Mouse (Mus musculus) liver, embryonic 14.5 days (tissue): ENCODE data around the gene Jmjd1c. TPM values are rescaled to one million over a fixed set of nuclear protein-coding genes. Genes with fewer than 3 reads are reported as not detected.

ENCODE experiments used
- ATAC-seq: fragments of 200-750 bp; cut with Nextera tagmentation; 2 replicates; pipeline ENCODE4 v1.8.0; 2017; ENCODE audit warnings: moderate number of reproducible peaks, mild to moderate bottlenecking, moderate library complexity; ENCODE audit not compliant: insufficient read depth
- DNase-seq, 3 experiments: peaks; one replicate each; pipeline ENCODE4 v3.0.0-alpha.2; 2012 to 2013; ENCODE audit warnings: low read depth in 3 of 3, low spot score in 3 of 3
- H3K27ac ChIP-seq: fragments of 300-500 bp; sonication (generic); 2 replicates; pipeline ENCODE4 v1.5.1; 2014; ENCODE audit warnings: moderate library complexity, mild to moderate bottlenecking, control low read depth, inconsistent platforms
- H3K27me3 ChIP-seq: fragments of 300-500 bp; sonication (generic); 2 replicates; pipeline ENCODE4 v1.6.1; 2014; ENCODE audit warnings: mild to moderate bottlenecking, low read length, moderate library complexity; ENCODE audit not compliant: control insufficient read depth, insufficient read depth
- H3K36me3 ChIP-seq: fragments of 300-500 bp; sonication (generic); replicated peaks from 2 replicates; pipeline ENCODE4 v1.6.1; 2014; ENCODE audit warnings: low read depth; ENCODE audit not compliant: control insufficient read depth, insufficient read depth
- H3K4me1 ChIP-seq, 2 experiments: fragments of 200-500 bp in 1 of 2; fragments of 300-500 bp in 1 of 2; sonication (generic) in 1 of 2; replicated peaks; 2 replicates each; pipeline ENCODE4 v1.6.1; 2012 to 2014; ENCODE audit warnings: antibody characterized with exemption in 1 of 2, inconsistent platforms in 1 of 2, low read length in 1 of 2; ENCODE audit not compliant: control insufficient read depth in 2 of 2, insufficient read depth in 2 of 2
- H3K4me2 ChIP-seq: fragments of 300-500 bp; sonication (generic); 2 replicates; pipeline ENCODE4 v1.6.1; 2014; ENCODE audit warnings: low read depth, mild to moderate bottlenecking, control low read depth, moderate library complexity
- H3K4me3 ChIP-seq, 2 experiments: fragments of 200-500 bp in 1 of 2; fragments of 300-500 bp in 1 of 2; sonication (generic) in 1 of 2; 2 replicates each; pipeline ENCODE4 v1.5.1; 2012 to 2014; ENCODE audit warnings: low read depth in 2 of 2, low read length in 2 of 2, mild to moderate bottlenecking in 2 of 2, control low read depth in 1 of 2, inconsistent platforms in 1 of 2, moderate library complexity in 1 of 2; ENCODE audit not compliant: insufficient read depth in 1 of 2
- H3K9ac ChIP-seq: fragments of 300-500 bp; sonication (generic); replicated peaks from 2 replicates; pipeline ENCODE4 v1.6.1; 2014; ENCODE audit warnings: mild to moderate bottlenecking, control low read depth, moderate library complexity
- H3K9me3 ChIP-seq: fragments of 300-500 bp; sonication (generic); 2 replicates; pipeline ENCODE4 v1.6.1; 2016; ENCODE audit warnings: low read length, mixed read lengths; ENCODE audit not compliant: control insufficient read depth
- CTCF ChIP-seq: IDR thresholded peaks from 2 replicates; pipeline ENCODE4 v1.5.1; 2016; ENCODE audit warnings: antibody characterized with exemption, low read depth, control low read depth
- EP300 ChIP-seq: IDR thresholded peaks from 2 replicates; pipeline ENCODE4 v1.6.1; 2016; ENCODE audit warnings: antibody characterized with exemption, low read depth
- WGBS: fragments of 180-500 bp; shearing (Covaris S2); extraction: QIAGEN DNeasy Blood & Tissue Kit; methylation state at CpG from one replicate; pipeline ENCODE4 v1.1.7; 2014; ENCODE audit not compliant: insufficient replicate concordance; 5-methylcytosine and 5-hydroxymethylcytosine counted together
- polyA plus RNA-seq, 2 experiments: library from polyadenylated mRNA; depleted of rRNA in 1 of 2; stranded (reverse) in 1 of 2; unstranded in 1 of 2; fragments of >200 nt; fragmentation: Nextera tagmentation in 1 of 2; extraction: Ambion mirVana in 1 of 2; gene quantifications; 2 replicates each; pipeline versions ENCODE4 v1.2.1 to v1.2.3; 2012 to 2014

The Jmjd1c gene
- polyA plus RNA-seq, 2 experiments, result 6.5 to 8.7 TPM

DNA sequence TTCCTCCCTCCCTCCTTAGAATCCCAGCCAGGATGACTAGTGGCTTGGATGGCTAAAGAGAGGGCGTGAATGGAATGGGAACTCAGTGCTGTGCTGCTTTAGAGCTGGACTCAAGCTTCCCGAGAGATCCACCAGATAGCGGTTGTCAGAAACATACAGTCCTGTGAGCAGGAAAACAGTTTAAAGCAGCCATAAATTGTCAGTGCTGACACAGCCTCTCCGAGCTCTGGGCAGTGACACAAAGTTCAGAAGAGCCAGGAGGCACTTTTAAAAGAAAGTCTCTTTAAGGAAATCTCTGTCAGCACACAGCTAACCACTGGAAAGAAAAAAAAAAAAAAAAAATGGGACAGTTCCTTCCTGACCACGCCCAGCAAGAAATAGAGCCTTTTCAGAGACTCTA, 156.4 kb downstream of the Jmjd1c start:
- peaks cover 12% of the 10 kb centered on the region for H3K36me3 ChIP-seq
- H3K4me3 ChIP-seq, result no peak overlapping the region
- no peaks in the 10 kb centered on the region for H3K27me3 ChIP-seq
- no peaks in the 10 kb centered on the region for H3K9me3 ChIP-seq
- H3K9ac ChIP-seq, result no peak overlapping the region
- DNase-seq (no peak), ATAC-seq (no peak)
- no peaks in the 10 kb centered on the region for H3K4me1 ChIP-seq
- H3K27ac ChIP-seq, result no peak overlapping the region
- H3K4me2 ChIP-seq, result no peak overlapping the region
- 58% methylated on average over 5 of the region's 5 CpGs for WGBS
- TF ChIP-seq EP300 (no peak), CTCF (no peak)

DNA sequence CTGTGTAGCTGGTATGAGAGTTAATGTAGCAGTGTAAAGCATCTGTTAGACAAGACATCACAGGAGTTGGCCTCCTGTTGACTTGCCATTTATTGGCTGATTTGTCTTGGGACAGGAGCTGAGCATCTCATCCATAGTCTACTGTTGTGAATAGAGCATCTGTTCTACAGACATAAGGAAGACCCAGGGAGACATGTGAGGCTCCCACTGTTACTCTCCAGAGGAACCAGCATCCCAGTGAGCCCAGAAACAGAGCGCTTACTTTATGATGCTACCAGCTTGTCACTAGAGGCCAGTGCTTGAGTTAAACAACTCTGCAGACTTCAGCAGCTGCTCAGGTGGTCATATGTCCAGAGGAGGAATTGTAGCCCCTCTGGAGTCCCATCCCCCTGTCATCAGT, 157.2 kb downstream of the Jmjd1c start:
- no peaks in the 10 kb centered on the region for H3K9me3 ChIP-seq
- ATAC-seq (no peak), DNase-seq (no peak)
- H3K4me1 ChIP-seq, result no peaks in the 10 kb centered on the region
- H3K4me2 ChIP-seq, result no peak overlapping the region
- no peak overlapping the region for H3K4me3 ChIP-seq
- WGBS, result 74% methylated on average over 1 of the region's 1 CpGs
- no peak overlapping the region for H3K9ac ChIP-seq
- H3K27me3 ChIP-seq, result no peaks in the 10 kb centered on the region
- TF ChIP-seq EP300 (no peak), CTCF (no peak)
- no peak overlapping the region for H3K27ac ChIP-seq
- peaks cover 9% of the 10 kb centered on the region for H3K36me3 ChIP-seq

DNA sequence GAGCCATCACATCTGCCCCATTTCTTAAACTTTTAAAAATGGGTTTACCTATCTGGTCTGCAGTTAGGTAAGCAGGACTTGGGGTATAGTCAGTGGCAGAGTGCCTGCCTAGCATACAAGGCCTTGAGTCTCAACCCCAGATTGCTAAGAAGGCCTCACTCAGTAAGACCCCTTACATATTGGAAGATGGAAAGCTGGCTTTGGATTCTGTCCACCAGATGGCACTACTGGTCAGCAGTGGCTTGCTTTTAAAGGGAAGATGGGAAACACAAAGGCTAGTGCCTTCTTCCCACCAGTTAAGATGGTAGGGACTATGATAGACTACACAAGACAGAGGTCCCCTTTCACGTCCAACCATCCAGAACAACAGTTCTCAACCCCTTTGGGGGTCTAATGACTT, 168.9 kb downstream of the Jmjd1c start:
- DNase-seq (peak in 1 of 3 experiments; percentile 9), ATAC-seq (no peak)
- Histone ChIP-seq H3K9me3 (no peaks in the 10 kb centered on the region), H3K36me3 (peaks cover 7% of the 10 kb centered on the region; the same call in 1 of the 2 replicates), H3K4me3 (no peak overlapping the region), H3K27me3 (no peaks in the 10 kb centered on the region), H3K9ac (no peak overlapping the region), H3K4me2 (no peak overlapping the region), H3K4me1 (no peaks in the 10 kb centered on the region), H3K27ac (no peak overlapping the region)
- peak; percentile 74 for TF ChIP-seq CTCF
- no peak for TF ChIP-seq EP300
- WGBS, result 25% methylated on average over 1 of the region's 1 CpGs

DNA sequence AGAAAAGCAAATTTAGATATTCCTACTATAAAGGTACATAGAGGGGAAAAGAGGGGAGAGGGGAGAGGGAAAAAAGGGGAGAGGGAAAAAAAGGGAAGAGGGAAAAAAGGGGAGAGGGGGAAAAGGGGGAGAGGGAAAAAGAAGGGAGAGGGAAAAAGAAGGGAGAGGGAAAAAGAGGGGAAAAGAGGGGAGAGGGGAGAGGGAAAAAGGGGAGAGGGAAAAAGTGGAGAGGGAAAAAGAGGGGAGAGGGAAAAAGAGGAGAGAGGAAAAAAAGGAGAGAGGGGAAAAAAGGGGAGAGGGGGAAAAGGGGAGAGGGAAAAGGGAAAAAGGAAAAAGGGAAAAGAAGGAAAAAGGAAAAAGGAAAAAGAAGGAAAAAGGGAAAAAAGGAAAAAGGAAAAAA, 180.0 kb downstream of the Jmjd1c start:
- H3K9ac ChIP-seq, result no peak overlapping the region
- H3K36me3 ChIP-seq, result peaks cover 6% of the 10 kb centered on the region
- ATAC-seq (no peak), DNase-seq (no peak)
- H3K9me3 ChIP-seq, result no peaks in the 10 kb centered on the region
- H3K4me3 ChIP-seq, result no peak overlapping the region
- TF ChIP-seq CTCF, result no peak
- H3K27ac ChIP-seq, result no peak overlapping the region
- no peaks in the 10 kb centered on the region for H3K4me1 ChIP-seq
- H3K4me2 ChIP-seq, result no peak overlapping the region
- no peaks in the 10 kb centered on the region for H3K27me3 ChIP-seq

DNA sequence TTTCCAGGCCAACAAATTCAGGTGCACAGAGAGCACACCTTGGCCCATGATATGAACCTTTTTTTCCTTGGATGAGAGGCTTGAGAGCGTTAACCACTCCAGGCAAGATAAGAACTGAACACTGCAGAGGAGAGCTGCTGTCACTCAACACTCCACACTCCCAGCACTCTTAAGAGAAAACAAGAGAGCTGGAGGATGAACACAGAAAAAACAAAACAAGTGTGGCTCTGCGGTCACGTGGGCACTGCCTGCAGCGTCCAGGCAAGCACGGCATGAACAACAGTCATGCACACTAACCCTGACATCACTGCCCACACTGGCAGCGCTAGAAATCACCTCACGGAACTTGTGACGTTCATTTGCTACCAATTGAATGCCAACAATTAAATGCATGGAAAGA, 185.9 kb downstream of the Jmjd1c start:
- Histone ChIP-seq H3K36me3 (no peaks in the 10 kb centered on the region), H3K27me3 (no peaks in the 10 kb centered on the region), H3K27ac (no peak overlapping the region), H3K4me2 (no peak overlapping the region), H3K9ac (0 out of 2 replicates have a peak overlapping the region, but pooled peaks have one; percentile 16), H3K4me1 (peaks cover 16 to 21% of the 10 kb centered on the region in 2 experiments), H3K9me3 (no peaks in the 10 kb centered on the region), H3K4me3 (no peak overlapping the region)
- TF ChIP-seq EP300, result no peak
- no peak for TF ChIP-seq CTCF
- ATAC-seq (no peak), DNase-seq (no peak)
- WGBS, result 45% methylated on average over 8 of the region's 8 CpGs

DNA sequence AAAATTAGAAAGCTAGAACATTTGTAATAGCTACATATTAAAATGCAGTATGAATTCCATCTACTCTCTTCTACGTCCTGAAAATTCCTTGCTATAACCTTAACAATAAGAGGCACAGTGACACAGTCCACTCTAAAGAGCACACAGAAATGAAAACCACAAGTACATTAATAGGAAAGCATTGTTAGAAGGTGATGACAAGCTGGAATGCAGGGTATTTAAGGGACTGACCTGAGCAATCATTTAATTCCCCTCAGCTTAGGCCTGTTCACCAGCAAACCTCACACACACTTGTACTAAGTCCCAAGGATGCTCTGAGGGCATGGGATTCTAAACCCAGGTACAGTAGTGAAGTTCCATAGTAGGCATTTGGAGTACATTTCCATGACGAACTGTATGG, 186.6 kb downstream of the Jmjd1c start:
- H3K9ac ChIP-seq, result no peak overlapping the region
- peaks cover 16 to 21% of the 10 kb centered on the region in 2 experiments for H3K4me1 ChIP-seq
- no peak overlapping the region; the same call in 1 of the 2 replicates for H3K4me2 ChIP-seq
- H3K9me3 ChIP-seq, result no peaks in the 10 kb centered on the region
- no peak for DNase-seq
- WGBS, result 74% methylated on average over 2 of the region's 2 CpGs
- no peak overlapping the region for H3K27ac ChIP-seq
- H3K4me3 ChIP-seq, result no peak overlapping the region
- H3K27me3 ChIP-seq, result no peaks in the 10 kb centered on the region
- ATAC-seq, result no peak
- no peak for TF ChIP-seq CTCF
- TF ChIP-seq EP300, result no peak
- no peaks in the 10 kb centered on the region for H3K36me3 ChIP-seq
